Mouse (Mus musculus): ENCODE data around the gene Sirpa. TPM values are rescaled to one million over a fixed set of nuclear protein-coding genes. Genes with fewer than 3 reads are reported as not detected.

Sirpa gene
- 22.0 and 24.1 TPM in 2 replicates for polyA plus RNA-seq (2015; fragmentation: Nextera tagmentation; extraction: Ambion mirVana)

DNA sequence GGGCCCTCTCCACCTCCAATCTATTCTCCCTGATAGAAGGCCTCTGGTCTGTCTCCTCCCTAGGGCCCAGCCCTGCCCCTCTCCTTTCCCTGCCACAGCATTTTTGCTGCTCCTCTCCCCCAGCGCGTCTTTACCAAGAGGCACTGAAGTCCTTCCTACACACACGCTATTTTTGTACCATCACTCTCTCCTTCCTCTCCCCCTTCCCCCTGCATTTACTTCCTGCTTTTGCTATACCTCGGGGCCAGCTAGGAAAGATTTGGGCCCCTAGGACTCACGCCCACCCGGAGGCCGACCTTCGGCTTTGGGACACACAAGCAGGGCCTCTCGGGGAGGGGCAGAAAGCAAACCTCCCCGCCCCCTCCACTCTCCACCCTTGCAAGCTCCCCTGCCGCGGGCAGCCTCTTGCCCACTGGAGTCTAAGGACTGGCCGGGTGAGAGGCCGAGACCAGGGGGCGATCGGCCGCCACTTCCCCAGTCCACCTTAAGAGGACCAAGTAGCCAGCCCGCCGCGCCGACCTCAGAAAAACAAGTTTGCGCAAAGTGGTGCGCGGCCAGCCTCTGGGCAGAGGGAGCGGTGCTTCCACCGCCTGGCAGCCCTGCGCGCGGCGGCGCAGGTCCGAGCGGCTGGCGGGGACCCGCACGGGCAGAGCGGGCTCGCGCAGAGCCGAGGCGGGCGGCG, at the start of gene Sirpa:
Gene Sirpa (plus strand): TSS at position 377 of the 682 bp plus-strand sequence.
- H3K4me2 ChIP-seq = peak within 1 kb of the TSS; percentile 86
- no peaks in the 10 kb centered on the region for H3K9me3 ChIP-seq
- no peaks in the 10 kb centered on the region for H3K36me3 ChIP-seq
- ATAC-seq (ENCODE audit: insufficient number of reproducible peaks, insufficient read depth, low FRiP score, low TSS enrichment, low read depth) = peak; percentile 80
- H3K4me1 ChIP-seq = peaks cover 31% of the 10 kb centered on the region
- H3K27ac ChIP-seq = peak within 1 kb of the TSS; percentile 93
- H3K4me3 ChIP-seq = peak within 1 kb of the TSS; percentile 72
- WGBS = under 1% methylated on average over 40 of the region's 43 CpGs
- peaks cover 3% of the 10 kb centered on the region; the same call in 1 of the 2 replicates for H3K27me3 ChIP-seq
- peak within 1 kb of the TSS; percentile 88 for H3K9ac ChIP-seq

GRCm38 (mm10) chr2:129544448-129544847, 48.2 kb upstream of the Sirpa start:
- 47% methylated on average over 4 of the region's 4 CpGs for WGBS
- H3K4me2 ChIP-seq = no peak overlapping the region
- no peak overlapping the region for H3K4me3 ChIP-seq
- no peaks in the 10 kb centered on the region for H3K4me1 ChIP-seq
- H3K27ac ChIP-seq = no peak overlapping the region
- H3K27me3 ChIP-seq = no peaks in the 10 kb centered on the region
- no peak for ATAC-seq (ENCODE audit: insufficient number of reproducible peaks, insufficient read depth, low FRiP score, low TSS enrichment, low read depth)
- H3K9me3 ChIP-seq = no peaks in the 10 kb centered on the region
- H3K9ac ChIP-seq = no peak overlapping the region
- H3K36me3 ChIP-seq = no peaks in the 10 kb centered on the region

- no peak overlapping the region for H3K27ac ChIP-seq
- no peaks in the 10 kb centered on the region for H3K27me3 ChIP-seq
- H3K36me3 ChIP-seq = no peaks in the 10 kb centered on the region
- H3K4me3 ChIP-seq = no peak overlapping the region
- 83% methylated on average over 3 of the region's 3 CpGs for WGBS
- no peak overlapping the region for H3K4me2 ChIP-seq
- no peak overlapping the region for H3K9ac ChIP-seq
- no peak for ATAC-seq (ENCODE audit: insufficient number of reproducible peaks, insufficient read depth, low FRiP score, low TSS enrichment, low read depth)
- H3K4me1 ChIP-seq = no peaks in the 10 kb centered on the region
- no peaks in the 10 kb centered on the region for H3K9me3 ChIP-seq
Observed at GRCm38 (mm10) chr2:129544919-129545318, 47.7 kb upstream of the Sirpa start.

DNA sequence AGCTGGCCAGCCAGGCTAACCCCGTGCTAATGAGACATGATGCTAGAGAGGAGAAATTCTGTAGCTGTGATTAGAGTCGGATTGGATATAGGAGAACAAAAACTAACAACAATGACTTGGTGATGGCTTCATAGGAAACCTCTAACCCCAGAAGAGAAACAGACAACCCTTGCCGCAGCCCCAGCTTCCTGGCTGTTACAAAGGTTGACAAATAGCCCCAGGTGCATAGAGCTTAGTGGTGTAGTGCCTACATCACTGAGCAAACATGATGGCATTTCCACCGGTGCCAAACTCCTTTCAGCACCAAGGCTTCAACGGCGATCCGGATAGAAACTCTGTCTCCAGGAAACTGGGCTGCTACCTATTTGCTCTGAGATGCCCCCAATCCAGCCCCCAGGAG, 47.0 kb upstream of the Sirpa start:
- ATAC-seq (ENCODE audit: insufficient number of reproducible peaks, insufficient read depth, low FRiP score, low TSS enrichment, low read depth) = no peak
- no peak overlapping the region for H3K4me2 ChIP-seq
- no peak overlapping the region for H3K4me3 ChIP-seq
- WGBS = 83% methylated on average over 7 of the region's 7 CpGs
- H3K4me1 ChIP-seq = no peaks in the 10 kb centered on the region
- H3K9ac ChIP-seq = no peak overlapping the region
- H3K27me3 ChIP-seq = no peaks in the 10 kb centered on the region
- no peaks in the 10 kb centered on the region for H3K36me3 ChIP-seq
- H3K9me3 ChIP-seq = no peaks in the 10 kb centered on the region
- no peak overlapping the region for H3K27ac ChIP-seq

DNA sequence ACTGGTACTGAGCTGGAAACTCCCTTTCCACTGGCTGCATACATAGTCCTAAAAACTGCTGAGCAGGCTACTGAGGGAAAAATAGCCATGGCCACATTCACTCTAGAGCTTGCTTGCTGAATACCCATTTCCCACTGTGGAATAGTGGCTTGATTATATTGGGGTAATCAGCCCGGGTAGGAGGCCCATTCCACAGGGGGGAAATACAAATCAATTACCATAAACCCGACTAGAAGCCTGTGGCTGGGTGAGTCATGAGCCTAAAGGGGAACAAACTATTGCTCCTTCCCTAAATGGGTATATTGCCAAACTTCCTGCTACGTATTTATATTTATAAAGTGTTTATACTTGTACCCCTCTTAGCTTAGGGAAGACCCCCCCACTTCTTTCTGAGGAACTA, 45.9 kb upstream of the Sirpa start:
- Histone ChIP-seq H3K27me3 (no peaks in the 10 kb centered on the region), H3K9ac (no peak overlapping the region), H3K27ac (no peak overlapping the region), H3K4me1 (no peaks in the 10 kb centered on the region), H3K4me3 (no peak overlapping the region), H3K9me3 (no peaks in the 10 kb centered on the region), H3K36me3 (no peaks in the 10 kb centered on the region), H3K4me2 (no peak overlapping the region)
- 69% methylated on average over 3 of the region's 3 CpGs for WGBS
- ATAC-seq (ENCODE audit: insufficient number of reproducible peaks, insufficient read depth, low FRiP score, low TSS enrichment, low read depth) = no peak

DNA sequence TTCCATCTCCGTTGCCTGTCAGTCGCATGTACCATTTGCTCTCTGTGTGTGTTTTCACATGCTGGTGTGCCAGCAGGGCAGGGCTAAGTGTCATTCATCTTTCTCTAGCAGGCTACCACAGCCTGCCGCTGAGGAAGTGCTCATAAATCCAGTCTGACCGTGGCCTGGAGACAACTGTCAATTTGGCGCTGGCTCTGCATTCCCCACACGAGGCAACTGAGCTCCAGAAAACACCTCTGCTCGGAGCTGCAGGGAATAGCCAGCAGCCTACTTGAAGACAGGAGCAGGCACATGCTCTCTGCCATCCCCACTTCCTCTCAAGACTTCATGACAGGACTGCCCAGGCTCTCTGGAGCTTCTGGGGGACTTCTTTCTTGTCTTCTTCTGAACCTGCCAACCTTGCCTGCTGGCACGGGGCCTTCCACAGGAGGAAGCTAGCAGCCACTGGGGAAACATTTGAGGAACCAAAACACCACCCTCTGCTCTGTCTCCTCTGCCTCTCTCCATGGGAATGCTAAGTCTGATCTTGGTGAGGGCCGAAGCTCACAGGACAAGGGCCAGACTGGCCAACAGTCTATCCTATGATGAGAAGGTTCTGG, 43.0 kb upstream of the Sirpa start:
- no peaks in the 10 kb centered on the region for H3K9me3 ChIP-seq
- no peak for ATAC-seq (ENCODE audit: insufficient number of reproducible peaks, insufficient read depth, low FRiP score, low TSS enrichment, low read depth)
- 72% methylated on average over 9 of the region's 9 CpGs for WGBS
- no peaks in the 10 kb centered on the region for H3K4me1 ChIP-seq
- no peak overlapping the region for H3K4me2 ChIP-seq
- no peak overlapping the region for H3K4me3 ChIP-seq
- no peak overlapping the region for H3K9ac ChIP-seq
- no peak overlapping the region for H3K27ac ChIP-seq
- H3K27me3 ChIP-seq = no peaks in the 10 kb centered on the region
- H3K36me3 ChIP-seq = no peaks in the 10 kb centered on the region

DNA sequence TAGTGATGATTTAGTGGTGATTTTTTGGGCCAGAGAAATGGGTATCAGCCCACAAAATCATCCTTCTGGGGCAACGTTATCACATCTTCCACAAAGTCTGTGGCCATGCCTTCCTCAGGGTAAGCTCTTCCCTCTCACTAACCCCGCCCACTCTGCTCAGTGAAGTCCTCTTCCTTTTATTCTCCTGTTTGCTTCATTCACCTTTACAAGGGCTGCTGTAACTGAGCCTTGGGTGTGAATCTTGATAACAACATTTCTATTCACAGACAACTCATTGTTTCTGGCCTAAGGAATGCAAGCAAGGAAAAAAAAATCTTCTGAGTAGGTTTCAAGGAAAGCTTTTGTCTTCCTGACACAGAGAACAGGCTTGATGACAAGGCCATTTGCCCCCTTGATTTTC, 41.9 kb upstream of the Sirpa start:
- Histone ChIP-seq H3K4me1 (no peaks in the 10 kb centered on the region), H3K4me2 (no peak overlapping the region), H3K36me3 (no peaks in the 10 kb centered on the region), H3K9ac (no peak overlapping the region), H3K27ac (no peak overlapping the region), H3K27me3 (no peaks in the 10 kb centered on the region), H3K4me3 (no peak overlapping the region), H3K9me3 (no peaks in the 10 kb centered on the region)
- ATAC-seq (ENCODE audit: insufficient number of reproducible peaks, insufficient read depth, low FRiP score, low TSS enrichment, low read depth) = no peak
- 61% methylated on average over 2 of the region's 2 CpGs for WGBS

DNA sequence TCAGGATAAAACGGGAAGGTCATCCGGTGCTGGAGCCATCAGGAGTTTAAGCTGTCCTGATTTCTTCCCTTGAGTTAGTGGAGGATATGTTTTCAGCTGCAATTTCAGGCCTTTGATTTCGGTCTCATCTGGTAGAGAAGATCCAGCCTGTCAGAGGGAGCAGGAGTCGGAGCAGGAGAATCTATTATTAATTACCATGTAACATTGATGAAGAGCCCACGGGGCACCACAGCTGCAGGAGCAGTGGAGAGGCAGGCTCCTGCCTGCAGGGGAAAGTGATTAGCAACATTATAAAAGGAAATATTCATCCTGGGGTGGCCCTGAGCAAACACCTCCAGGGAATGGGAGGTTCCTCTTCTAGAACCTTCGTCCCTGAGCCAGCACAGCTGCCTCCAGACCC, 36.6 kb upstream of the Sirpa start:
- WGBS = 56% methylated on average over 6 of the region's 6 CpGs

DNA sequence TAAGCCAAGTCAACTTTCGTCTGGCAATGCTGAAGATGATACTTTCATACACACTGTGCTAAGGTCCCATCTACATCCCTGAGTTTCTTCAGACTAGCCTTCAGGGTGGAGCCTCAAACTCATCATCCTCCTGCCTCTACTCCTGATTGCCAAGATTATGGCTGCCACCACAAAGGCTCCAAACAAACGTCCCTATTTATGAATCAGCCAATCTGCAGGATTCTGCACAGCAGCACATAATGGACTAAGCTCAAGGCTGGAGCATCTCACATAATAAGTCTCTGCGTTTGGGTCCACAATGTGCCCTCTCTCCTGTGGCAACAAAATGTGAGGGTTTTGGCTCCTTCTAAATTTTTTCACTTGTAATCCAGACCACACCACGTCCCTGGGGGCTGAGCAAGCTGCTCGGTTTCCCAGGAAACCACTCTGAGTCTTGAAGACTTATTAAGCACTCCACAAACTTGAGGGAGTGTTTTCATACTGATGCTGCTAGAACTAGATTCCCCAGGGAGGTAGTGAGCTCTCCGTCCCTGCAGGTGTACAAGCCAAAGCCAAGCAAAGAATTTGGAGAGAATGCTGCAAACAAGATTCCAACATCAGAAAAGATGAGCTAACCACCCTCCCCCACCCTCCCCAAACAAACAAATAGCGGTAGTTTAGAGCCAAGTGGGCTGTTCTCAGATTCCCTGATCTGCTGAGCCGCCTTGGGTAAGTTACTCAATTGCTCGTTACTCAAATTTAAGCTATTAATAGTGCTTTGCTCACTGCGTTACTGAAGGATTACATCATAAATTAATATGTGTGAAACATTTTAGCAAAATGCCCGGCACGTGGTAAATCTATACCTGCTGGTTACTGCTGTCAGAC, 34.4 kb upstream of the Sirpa start:
- ATAC-seq (ENCODE audit: insufficient number of reproducible peaks, insufficient read depth, low FRiP score, low TSS enrichment, low read depth) = no peak
- H3K4me2 ChIP-seq = no peak overlapping the region
- 49% methylated on average over 12 of the region's 12 CpGs for WGBS

More for the DNA sequence above, 36.6 kb upstream of the Sirpa start:
- Histone ChIP-seq H3K9me3 (no peaks in the 10 kb centered on the region), H3K4me3 (no peak overlapping the region), H3K9ac (no peak overlapping the region), H3K27me3 (no peaks in the 10 kb centered on the region), H3K4me1 (0 out of 2 replicates have a peak, but pooled peaks cover 5% of the 10 kb centered on the region), H3K4me2 (no peak overlapping the region), H3K36me3 (no peaks in the 10 kb centered on the region), H3K27ac (no peak overlapping the region)
- no peak for ATAC-seq (ENCODE audit: insufficient number of reproducible peaks, insufficient read depth, low FRiP score, low TSS enrichment, low read depth)

DNA sequence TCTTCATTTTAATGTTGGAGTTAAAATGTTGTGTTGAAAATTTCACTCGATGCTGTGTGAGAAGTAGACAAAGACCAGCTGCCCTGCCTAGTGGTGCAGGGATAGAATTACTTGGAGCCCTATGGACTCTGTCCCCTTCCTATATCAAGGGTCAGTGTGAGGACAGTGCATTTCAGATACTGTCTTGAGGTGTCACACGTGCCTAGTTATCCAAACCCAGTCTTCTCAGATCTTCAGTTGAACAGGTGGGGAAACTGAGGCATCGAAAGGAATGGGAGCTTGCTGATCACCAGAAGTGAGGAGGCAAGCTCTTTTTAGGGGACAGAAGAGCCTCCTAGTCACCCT, 33.8 kb upstream of the Sirpa start:
- no peaks in the 10 kb centered on the region for H3K9me3 ChIP-seq
- no peak overlapping the region for H3K9ac ChIP-seq
- peak; percentile 53; the same call in 1 of the 2 replicates for ATAC-seq (ENCODE audit: insufficient number of reproducible peaks, insufficient read depth, low FRiP score, low TSS enrichment, low read depth)
- H3K4me1 ChIP-seq = peaks cover 12% of the 10 kb centered on the region; the same call in 1 of the 2 replicates
- no peaks in the 10 kb centered on the region for H3K36me3 ChIP-seq
- no peaks in the 10 kb centered on the region for H3K27me3 ChIP-seq
- no peak overlapping the region for H3K27ac ChIP-seq
- no peak overlapping the region for H3K4me2 ChIP-seq
- 69% methylated on average over 3 of the region's 3 CpGs for WGBS
- no peak overlapping the region for H3K4me3 ChIP-seq

More for the DNA sequence above, 34.4 kb upstream of the Sirpa start:
- H3K36me3 ChIP-seq = no peaks in the 10 kb centered on the region
- no peak overlapping the region for H3K4me3 ChIP-seq
- peaks cover 8% of the 10 kb centered on the region; the same call in 1 of the 2 replicates for H3K4me1 ChIP-seq
- H3K27ac ChIP-seq = no peak overlapping the region
- no peaks in the 10 kb centered on the region for H3K9me3 ChIP-seq
- no peaks in the 10 kb centered on the region for H3K27me3 ChIP-seq
- H3K9ac ChIP-seq = no peak overlapping the region

GRCm38 (mm10) chr2:129561796-129562195, 30.8 kb upstream of the Sirpa start:
- WGBS = 61% methylated on average over 3 of the region's 3 CpGs
- H3K27ac ChIP-seq = no peak overlapping the region
- ATAC-seq (ENCODE audit: insufficient number of reproducible peaks, insufficient read depth, low FRiP score, low TSS enrichment, low read depth) = no peak
- peaks cover 22% of the 10 kb centered on the region for H3K4me1 ChIP-seq
- no peaks in the 10 kb centered on the region for H3K9me3 ChIP-seq
- no peaks in the 10 kb centered on the region for H3K27me3 ChIP-seq
- no peak overlapping the region for H3K9ac ChIP-seq
- H3K36me3 ChIP-seq = no peaks in the 10 kb centered on the region
- no peak overlapping the region for H3K4me2 ChIP-seq
- no peak overlapping the region for H3K4me3 ChIP-seq
